In the genomic region with DNA sequence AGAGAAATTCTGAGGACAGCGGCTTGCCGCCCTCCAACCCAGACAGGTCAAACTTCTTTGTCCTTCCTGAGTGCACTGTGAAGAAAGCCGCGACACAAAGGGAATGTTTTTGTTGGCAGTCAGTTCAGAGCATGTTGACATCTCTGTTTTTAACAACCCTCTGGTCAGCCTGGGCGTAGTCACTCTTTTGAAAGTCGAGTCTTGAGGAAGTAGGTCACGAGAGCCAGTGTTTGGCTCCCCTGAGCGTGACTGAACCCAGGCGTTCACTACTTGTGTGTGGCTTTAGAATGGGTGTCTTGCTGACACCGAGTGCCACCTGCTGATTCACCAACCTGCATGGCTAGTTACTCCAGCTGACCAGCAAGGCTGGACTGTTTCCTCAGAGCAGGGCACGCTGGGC, we compare ENCODE assay signal across 8 mouse cellular contexts. TPM values are rescaled to one million over a fixed set of nuclear protein-coding genes. Genes with fewer than 3 reads are reported as not detected.
DNase-seq lines count a peak whose midpoint lies in the region; ATAC-seq and TF ChIP-seq lines count a peak whose summit lies in the region.

No protein-coding gene starts in this region.

- TF ChIP-seq POLR2A in myocyte (IDR thresholded peaks at IDR 0.05; ENCODE audit: insufficient read length, low read depth): no peak

- WGBS in forebrain, embryonic 15.5 days: 40% methylated on average over 11 of the region's 11 CpGs

- no peak overlapping the region for H3K4me3 ChIP-seq in myocyte
- no peak overlapping the region for H3K4me3 ChIP-seq in forebrain, embryonic 15.5 days

- ATAC-seq in forebrain, embryonic 15.5 days (replicated peaks): no peak

- peak; percentile 12 for DNase-seq in gastrocnemius, postnatal 14 days
- no peak for DNase-seq in gastrocnemius, postnatal 4 days (ENCODE audit: low spot score in 2 of 2)
- peak; percentile 88 for DNase-seq in gonadal fat pad, adult 2 months (ENCODE audit: low read depth)
- peak; percentile 37 for DNase-seq in kidney, postnatal 10 days
- DNase-seq in testis, postnatal 14 days (ENCODE audit: low spot score): no peak
- DNase-seq in cerebellum, adult 8-10 months: no peak

- intact Hi-C loops in gastrocnemius, postnatal 14 days (cut with DNase I; ENCODE audit: low total_unique reads): loop anchor here (5.0 kb wide), 1 partner anchor 756 kb away; no protein-coding TSS in a partner anchor

- H3ac ChIP-seq in myocyte (ENCODE audit: control insufficient read depth, insufficient read length): no peak overlapping the region

- no peaks in the 10 kb centered on the region for H3K27me3 ChIP-seq in myocyte (ENCODE audit: control insufficient read depth, insufficient read depth, insufficient read length)
- no peaks in the 10 kb centered on the region for H3K27me3 ChIP-seq in forebrain, embryonic 15.5 days

- H3K4me1 ChIP-seq in forebrain, embryonic 15.5 days: no peaks in the 10 kb centered on the region

- no peak overlapping the region for H3K27ac ChIP-seq in forebrain, embryonic 15.5 days (replicated peaks)

- H3K9ac ChIP-seq in forebrain, embryonic 15.5 days (replicated peaks): no peak overlapping the region

- H3K4me2 ChIP-seq in myocyte (ENCODE audit: low read depth): peak overlapping the region; percentile 16
- no peak overlapping the region for H3K4me2 ChIP-seq in forebrain, embryonic 15.5 days (replicated peaks)

- no peaks in the 10 kb centered on the region for H3K9me3 ChIP-seq in forebrain, embryonic 15.5 days

- H3K79me2 ChIP-seq in myocyte (ENCODE audit: control insufficient read depth, insufficient read depth): no peaks in the 10 kb centered on the region

- no peaks in the 10 kb centered on the region for H3K36me3 ChIP-seq in myocyte (ENCODE audit: control insufficient read depth, insufficient read depth)
- H3K36me3 ChIP-seq in forebrain, embryonic 15.5 days: no peaks in the 10 kb centered on the region

TF ChIP-seq in myocyte, 11 proteins besides CTCF, POLR2A, EP300 and RAD21:
- no peak for TF ChIP-seq MYOG (IDR thresholded peaks at IDR 0.05; ENCODE audit: control insufficient read depth in 1 of 3, insufficient read depth in 1 of 3, insufficient read length in 2 of 3, low read depth in 2 of 3)
- TF ChIP-seq E2F4 (IDR thresholded peaks at IDR 0.05; ENCODE audit: insufficient read depth): no peak
- no peak for TF ChIP-seq POLR2AphosphoS2 (IDR thresholded peaks at IDR 0.05; ENCODE audit: insufficient read length, low read depth)
- no peak for TF ChIP-seq MAX (IDR thresholded peaks at IDR 0.05; ENCODE audit: low read depth)
- TF ChIP-seq MYOD1 (IDR thresholded peaks at IDR 0.05; ENCODE audit: control insufficient read depth in 1 of 3, insufficient read length in 2 of 3, low read depth in 2 of 3): no peak
- TF ChIP-seq SRF (IDR thresholded peaks at IDR 0.05; ENCODE audit: control insufficient read depth, insufficient read length, low read depth): no peak
- no peak for TF ChIP-seq CEBPB (IDR thresholded peaks at IDR 0.05; ENCODE audit: insufficient read depth, poor library complexity, severe bottlenecking)
- no peak for TF ChIP-seq TCF3 (IDR thresholded peaks at IDR 0.05; ENCODE audit: insufficient read length, low read depth)
- TF ChIP-seq USF1 (IDR thresholded peaks at IDR 0.05; ENCODE audit: low read depth): no peak

RNA-seq across cellular contexts. Expression of a gene that starts 18.4 kb away (rescaled TPM):
- total RNA-seq in gastrocnemius, postnatal 14 days (2021): 1 to 10 TPM; 7.6 to 8.4 TPM
- 10 to 100 TPM; 14.7 to 15.0 TPM for total RNA-seq in gastrocnemius, postnatal 4 days (2021)
- 7.8 and 8.1 TPM in 2 replicates for polyA plus RNA-seq in gonadal fat pad, adult 2 months (2012; rRNA removed)
- 35.6 TPM for polyA plus RNA-seq in myocyte (2012; fragmentation: generic; extraction: Trizol)
- polyA plus RNA-seq in forebrain, embryonic 15.5 days (2015; fragmentation: Nextera tagmentation; extraction: Ambion mirVana): 19.2 and 19.5 TPM in 2 replicates

Comparison
In these comparisons a context has a peak if more than half of its experiments do, and no peak if none do; other contexts are left out.
1. DNase-seq: peak in gastrocnemius, postnatal 14 days (single experiment), gonadal fat pad, adult 2 months (single experiment) and kidney, postnatal 10 days (single experiment); none in gastrocnemius, postnatal 4 days (0 of 2), testis, postnatal 14 days (single experiment) and cerebellum, adult 8-10 months (single experiment).